Mouse (Mus musculus): ENCODE results near the gene Hmgcs1.
"Not testable (repeated sequence)": the region's sequence is repeated elsewhere in the genome, so short reads cannot be mapped to it uniquely, and the experiment has no call there.

The Hmgcs1 gene

GRCm38 (mm10) chr13:119690039-119690728 is at the start of gene Hmgcs1:
Gene Hmgcs1, plus strand, starts transcription at chr13:119690379.
- peak; percentile 96 for DNase-seq

- DNase-seq, result no peak
Measured at GRCm38 (mm10) chr13:119640504-119640903, 49.7 kb upstream of the Hmgcs1 start.

GRCm38 (mm10) chr13:119641145-119641544 is 49.0 kb upstream of the Hmgcs1 start:
- DNase-seq, result no peak

- no peak for DNase-seq
Measured at GRCm38 (mm10) chr13:119644769-119645168, 45.4 kb upstream of the Hmgcs1 start.

- DNase-seq, result no peak
Measured at GRCm38 (mm10) chr13:119646511-119646910, 43.7 kb upstream of the Hmgcs1 start.

GRCm38 (mm10) chr13:119648891-119649698 is 41.1 kb upstream of the Hmgcs1 start:
- DNase-seq, result no peak

GRCm38 (mm10) chr13:119649699-119650046 is 40.5 kb upstream of the Hmgcs1 start:
- no peak for DNase-seq

GRCm38 (mm10) chr13:119654734-119655133 is 35.4 kb upstream of the Hmgcs1 start:
- DNase-seq, result no peak

GRCm38 (mm10) chr13:119656246-119656645 is 33.9 kb upstream of the Hmgcs1 start:
- no peak for DNase-seq

- no peak for DNase-seq
Measured at GRCm38 (mm10) chr13:119656846-119657416, 33.2 kb upstream of the Hmgcs1 start.

GRCm38 (mm10) chr13:119661420-119661819 is 28.8 kb upstream of the Hmgcs1 start:
- DNase-seq, result peak; percentile 61

GRCm38 (mm10) chr13:119678794-119679193 is 11.4 kb upstream of the Hmgcs1 start:
- no peak for DNase-seq

GRCm38 (mm10) chr13:119679721-119680120 is 10.5 kb upstream of the Hmgcs1 start:
- DNase-seq, result no peak

GRCm38 (mm10) chr13:119681161-119681560 is 9.0 kb upstream of the Hmgcs1 start:
- no peak for DNase-seq

GRCm38 (mm10) chr13:119684416-119685177 is 5.6 kb upstream of the Hmgcs1 start:
- no peak for DNase-seq

GRCm38 (mm10) chr13:119689709-119690038 is 505 bp upstream of the Hmgcs1 start:
- DNase-seq, result no peak

- peak; percentile 73 for DNase-seq
Measured at GRCm38 (mm10) chr13:119690876-119691620, 869 bp downstream of the Hmgcs1 start.

GRCm38 (mm10) chr13:119691958-119692357 is 1.8 kb downstream of the Hmgcs1 start:
- DNase-seq, result not testable (repeated sequence)

- DNase-seq, result no peak
Measured at GRCm38 (mm10) chr13:119695676-119696075, 5.5 kb downstream of the Hmgcs1 start.

GRCm38 (mm10) chr13:119696496-119696895 is 6.3 kb downstream of the Hmgcs1 start:
- DNase-seq, result no peak

GRCm38 (mm10) chr13:119698436-119698835 is 8.3 kb downstream of the Hmgcs1 start:
- DNase-seq, result peak; percentile 54

GRCm38 (mm10) chr13:119704280-119704679 is 14.1 kb downstream of the Hmgcs1 start:
- no peak for DNase-seq

Data from kidney, adult 18-20 months (tissue).